Mouse (Mus musculus): ENCODE data around the gene Nhp2.

Gene Nhp2

GRCm38 (mm10) chr11:51619409-51620060 lies at the start of gene Nhp2:
Nhp2 (plus strand) TSS chr11:51619735.
- DNase-seq (ENCODE audit: low spot score in 2 of 2) = peak; percentile 85 to 90

DNA sequence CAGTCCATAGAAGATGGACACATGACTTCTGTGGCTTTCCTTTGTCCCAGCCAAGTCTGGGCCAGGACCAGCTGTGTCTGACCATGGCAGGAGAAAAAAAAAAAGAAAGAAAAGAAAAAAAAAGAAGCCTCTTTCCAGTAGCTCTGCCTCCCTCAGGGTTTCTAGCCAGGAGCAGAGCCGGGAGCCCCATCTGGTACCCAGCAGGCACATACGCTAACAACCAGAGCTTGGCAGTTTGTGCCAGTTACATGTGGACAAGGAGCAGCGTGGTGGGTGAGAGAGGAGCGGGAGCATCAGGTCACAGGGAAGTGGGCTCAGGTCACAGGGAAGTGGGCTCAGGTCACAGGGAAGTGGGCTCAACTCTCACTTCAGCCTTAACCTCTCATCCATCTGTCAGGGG lies 43.1 kb upstream of the Nhp2 start:
- no peak for DNase-seq (ENCODE audit: low spot score in 2 of 2)

- DNase-seq (ENCODE audit: low spot score in 2 of 2) = peak in 1 of 2 experiments; percentile 57
Measured at GRCm38 (mm10) chr11:51577587-51577986, 41.9 kb upstream of the Nhp2 start.

DNA sequence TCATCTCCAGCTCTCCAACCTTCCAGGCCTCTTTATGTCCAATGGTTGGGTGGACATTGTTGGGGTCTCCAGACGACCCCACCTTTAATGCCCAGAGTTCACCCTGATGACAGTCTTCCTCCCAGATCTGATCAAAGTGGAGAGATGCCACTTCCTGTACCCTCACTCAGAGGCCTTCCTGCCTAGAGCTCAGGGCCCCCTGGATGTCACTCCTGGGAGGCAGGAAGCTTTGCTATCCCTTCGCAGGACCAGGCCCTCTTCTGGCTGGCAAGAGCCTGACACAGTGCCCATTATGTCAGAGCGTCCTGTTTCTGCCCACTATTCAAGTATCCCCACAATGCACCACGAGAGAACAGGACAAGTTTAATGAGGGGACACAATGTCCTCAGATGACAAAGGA lies 40.5 kb upstream of the Nhp2 start:
- DNase-seq (ENCODE audit: low spot score in 2 of 2) = no peak

GRCm38 (mm10) chr11:51582713-51583112 lies 36.8 kb upstream of the Nhp2 start:
- peak; percentile 65 to 74 for DNase-seq (ENCODE audit: low spot score in 2 of 2)

GRCm38 (mm10) chr11:51584057-51584430 lies 35.5 kb upstream of the Nhp2 start:
- no peak for DNase-seq (ENCODE audit: low spot score in 2 of 2)

DNA sequence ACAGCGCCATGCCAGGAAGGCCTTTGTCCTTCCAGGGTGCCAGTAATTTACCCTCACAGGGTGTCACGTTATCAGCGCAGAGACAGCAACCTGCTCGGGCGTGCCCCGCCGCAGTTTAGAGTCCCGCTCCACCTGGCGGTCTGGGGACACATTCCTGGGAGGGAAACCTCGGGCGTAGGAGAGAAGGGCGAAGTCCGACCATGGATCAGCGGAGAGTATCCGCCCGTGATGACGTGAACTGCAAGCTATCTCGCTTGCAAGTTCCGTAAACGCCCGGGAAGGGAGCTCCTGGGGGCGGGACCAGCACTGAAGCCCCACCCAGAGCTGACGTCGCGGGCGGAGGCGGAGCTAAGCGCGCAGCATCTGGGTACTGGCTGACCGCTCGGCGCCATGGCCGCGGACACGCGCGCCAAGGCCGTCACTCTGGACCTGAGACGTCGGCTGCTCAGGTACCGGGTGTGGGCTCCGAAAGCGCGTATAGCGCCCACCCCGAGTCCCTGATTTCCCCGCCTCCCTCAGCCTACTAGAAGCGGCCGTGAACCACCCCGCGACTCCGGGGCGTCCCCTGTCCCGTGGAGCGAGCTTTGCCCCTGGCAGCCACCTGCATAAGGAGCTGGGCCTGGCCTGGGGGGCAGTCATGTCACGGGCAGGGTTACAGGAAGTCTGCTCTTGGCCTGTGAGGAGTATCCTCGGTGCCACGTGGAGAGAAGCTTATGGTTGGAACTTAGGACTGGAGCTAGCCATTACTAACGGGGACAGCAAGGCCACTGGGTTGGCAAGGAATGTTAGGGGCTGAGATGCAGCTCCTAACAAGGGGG lies 34.9 kb upstream of the Nhp2 start, which contains the start of gene Phykpl:
Gene Phykpl (plus strand): TSS at position 327 of the 818 bp plus-strand sequence.
- DNase-seq (ENCODE audit: low spot score in 2 of 2) = peak; percentile 93 to 94

- no peak for DNase-seq (ENCODE audit: low spot score in 2 of 2)
Measured at GRCm38 (mm10) chr11:51585608-51586252, 33.8 kb upstream of the Nhp2 start.

GRCm38 (mm10) chr11:51586411-51586810 lies 33.1 kb upstream of the Nhp2 start:
- no peak for DNase-seq (ENCODE audit: low spot score in 2 of 2)

DNA sequence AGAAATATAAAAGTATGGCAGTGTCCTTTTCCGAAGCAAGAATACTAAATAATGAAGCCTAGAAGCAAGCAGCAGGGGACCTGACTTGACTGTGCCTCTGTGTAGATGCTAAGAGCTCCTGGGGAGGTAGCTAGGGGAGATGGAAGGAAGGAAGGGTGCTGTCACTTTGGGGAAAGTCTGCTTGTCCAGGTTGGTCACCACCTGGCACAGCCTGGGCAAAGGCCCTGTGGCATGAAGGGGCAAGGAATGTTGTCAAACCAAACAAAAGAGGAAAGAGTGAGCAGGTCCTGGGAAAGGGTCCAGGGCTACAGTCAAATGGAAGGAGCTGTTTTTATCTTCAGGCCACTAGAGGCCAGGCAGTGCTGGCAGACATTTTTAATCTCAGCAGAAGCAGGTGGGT lies 32.5 kb upstream of the Nhp2 start:
- no peak for DNase-seq (ENCODE audit: low spot score in 2 of 2)

DNA sequence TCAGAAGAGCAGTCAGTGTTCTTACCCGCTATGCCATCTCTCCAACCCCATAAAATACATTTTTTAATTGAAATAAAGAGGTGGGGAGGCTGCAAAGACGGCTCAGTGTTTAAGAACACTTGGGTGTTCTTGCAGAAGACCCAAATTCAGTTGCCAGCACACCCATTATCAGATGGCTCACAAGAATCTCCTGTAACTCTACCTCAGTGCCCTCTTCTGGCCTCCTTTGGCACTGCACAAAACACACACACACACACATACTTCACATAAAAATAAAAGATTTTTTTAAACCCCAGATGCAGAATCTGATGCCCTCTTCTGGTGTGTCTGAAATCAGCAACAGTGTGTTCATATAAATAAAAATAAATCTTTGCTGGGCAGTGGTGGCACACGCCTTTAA lies 30.7 kb upstream of the Nhp2 start:
- no peak for DNase-seq (ENCODE audit: low spot score in 2 of 2)

DNA sequence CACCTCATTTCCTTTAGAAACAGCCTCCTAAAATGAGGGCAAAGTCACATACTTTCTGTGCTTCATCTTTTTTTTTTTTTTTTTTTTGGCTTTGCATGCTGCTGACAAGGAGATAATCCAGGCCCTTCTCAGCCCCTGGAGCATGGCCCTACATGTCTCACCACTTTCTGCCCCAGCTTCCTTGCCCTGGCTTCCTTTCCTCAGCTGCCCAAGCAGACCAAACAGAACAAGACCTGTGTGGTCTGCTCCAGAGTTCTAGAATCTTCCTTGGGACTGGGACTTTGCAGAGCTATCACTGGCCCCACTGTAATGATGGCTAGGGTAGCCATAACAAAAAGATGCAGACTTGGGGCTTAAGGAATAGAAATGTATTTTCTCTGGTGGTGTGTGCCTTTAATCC lies 29.5 kb upstream of the Nhp2 start:
- DNase-seq (ENCODE audit: low spot score in 2 of 2) = no peak

DNA sequence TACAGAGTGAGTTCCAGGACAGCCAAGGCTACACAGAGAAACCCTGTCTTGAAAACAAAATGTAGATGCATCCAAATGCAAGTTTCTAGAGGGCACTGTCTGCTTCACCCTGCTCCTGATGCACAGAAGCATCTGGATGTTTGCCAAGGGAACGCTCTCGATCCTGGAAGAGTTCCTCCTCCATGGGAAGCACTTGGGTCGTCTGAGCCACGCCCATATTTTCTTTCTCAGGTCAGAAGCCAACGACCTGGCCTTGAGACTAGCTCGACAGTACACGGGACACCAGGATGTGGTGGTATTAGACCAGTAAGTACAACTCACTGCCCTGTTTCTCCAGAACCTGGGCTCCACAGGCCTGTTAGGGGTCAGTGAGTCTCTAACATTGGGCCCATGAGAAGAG lies 28.4 kb upstream of the Nhp2 start:
- DNase-seq (ENCODE audit: low spot score in 2 of 2) = no peak

DNA sequence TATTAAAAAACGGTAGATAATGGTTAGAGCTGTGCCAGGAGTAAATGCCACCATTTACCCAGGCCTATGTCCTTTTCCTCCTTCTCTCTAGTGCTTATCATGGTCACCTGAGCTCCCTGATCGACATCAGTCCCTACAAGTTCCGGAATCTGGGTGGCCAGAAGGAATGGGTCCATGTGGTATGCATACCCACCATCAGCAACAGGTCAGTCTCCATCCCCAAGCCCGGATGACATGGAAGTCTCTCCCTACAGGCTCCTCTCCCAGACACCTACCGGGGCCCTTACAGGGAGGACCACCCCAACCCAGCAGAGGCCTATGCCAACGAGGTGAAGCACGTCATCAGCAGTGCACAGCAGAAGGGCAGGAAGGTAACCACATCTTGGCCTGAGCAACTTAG lies 27.6 kb upstream of the Nhp2 start:
- no peak for DNase-seq (ENCODE audit: low spot score in 2 of 2)

DNA sequence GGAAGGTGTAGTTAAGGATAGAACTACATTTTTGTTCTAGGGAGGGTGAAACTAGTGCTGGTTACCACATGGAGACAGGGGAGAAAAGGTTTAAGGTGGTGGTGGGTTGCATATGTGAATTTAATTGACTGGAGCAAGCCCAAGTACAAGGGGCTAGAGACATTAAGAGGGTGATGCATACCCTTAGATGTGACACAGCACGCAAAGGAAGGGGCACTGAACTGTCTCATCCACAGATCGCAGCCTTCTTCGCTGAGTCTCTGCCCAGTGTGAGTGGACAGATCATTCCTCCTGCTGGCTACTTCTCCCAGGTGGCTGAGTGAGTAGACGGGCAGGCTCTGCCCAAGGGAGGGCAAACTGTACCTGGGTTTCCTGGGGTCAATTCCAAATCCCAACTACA lies 26.2 kb upstream of the Nhp2 start:
- DNase-seq (ENCODE audit: low spot score in 2 of 2) = no peak

DNA sequence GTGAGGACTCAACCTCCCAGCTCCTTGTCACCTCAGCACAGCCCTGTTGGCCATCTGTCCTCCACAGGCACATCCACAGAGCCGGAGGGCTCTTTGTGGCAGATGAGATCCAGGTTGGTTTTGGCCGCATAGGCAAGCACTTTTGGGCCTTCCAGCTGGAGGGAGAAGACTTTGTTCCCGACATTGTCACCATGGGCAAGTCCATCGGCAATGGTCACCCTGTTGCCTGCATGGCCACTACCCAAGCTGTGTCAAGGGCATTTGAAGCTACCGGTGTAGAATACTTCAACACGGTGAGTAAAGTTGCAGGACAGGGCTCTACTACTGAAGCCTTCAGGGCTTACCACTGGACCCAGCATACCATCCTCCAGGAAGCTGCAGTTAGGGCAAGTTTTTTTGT lies 25.7 kb upstream of the Nhp2 start:
- DNase-seq (ENCODE audit: low spot score in 2 of 2) = no peak

- no peak for DNase-seq (ENCODE audit: low spot score in 2 of 2)
Measured at GRCm38 (mm10) chr11:51594715-51595350, 24.7 kb upstream of the Nhp2 start.

DNA sequence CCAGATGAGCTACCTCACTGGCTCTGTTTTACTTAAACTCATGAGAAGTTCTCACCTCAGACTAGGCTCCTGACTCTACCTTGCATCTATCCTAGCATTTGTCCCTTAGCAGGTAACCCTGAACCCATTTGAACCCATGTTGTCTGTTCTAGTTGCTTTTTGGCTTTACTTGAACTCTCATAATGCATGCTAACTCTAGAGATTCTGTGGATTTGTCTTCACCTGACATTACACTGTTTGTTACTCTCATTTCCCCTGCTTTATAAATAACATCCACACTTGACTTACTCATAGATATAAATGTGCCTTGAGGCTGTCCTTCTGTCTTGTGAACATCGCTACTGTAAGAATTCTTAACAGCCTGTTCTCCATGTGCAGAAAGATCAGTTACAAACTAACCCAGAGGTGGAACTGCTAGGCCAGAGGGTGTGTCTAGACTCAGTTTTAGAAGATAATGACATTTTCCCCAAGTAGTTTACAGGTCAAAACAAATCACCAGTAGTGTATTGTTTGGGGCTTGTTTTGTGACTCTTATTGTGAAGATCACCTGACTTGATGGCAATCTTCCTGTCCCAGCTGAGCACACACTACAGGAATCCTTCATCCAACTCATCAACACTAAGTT lies 24.0 kb upstream of the Nhp2 start:
- DNase-seq (ENCODE audit: low spot score in 2 of 2) = no peak

GRCm38 (mm10) chr11:51597553-51597952 lies 22.0 kb upstream of the Nhp2 start:
- no peak for DNase-seq (ENCODE audit: low spot score in 2 of 2)

DNA sequence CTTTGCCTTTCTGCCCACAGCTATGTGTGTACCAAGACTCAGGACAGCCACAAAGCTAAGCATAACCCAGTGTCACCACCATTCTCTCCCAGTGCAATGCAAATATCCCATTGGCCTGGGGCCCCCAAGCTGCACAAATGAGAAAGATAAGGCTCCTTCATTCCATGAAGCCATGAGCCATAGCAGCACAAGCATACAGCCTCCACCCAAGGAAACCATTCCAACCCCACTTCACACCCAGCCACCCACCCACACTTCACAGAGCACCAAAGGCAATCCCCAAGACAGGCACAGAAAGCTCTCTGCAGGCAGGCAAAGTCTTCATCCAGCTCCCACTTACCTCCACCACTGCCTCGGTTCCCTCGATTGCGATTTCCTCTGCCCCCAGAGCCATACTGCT lies 17.3 kb upstream of the Nhp2 start:
- no peak for DNase-seq (ENCODE audit: low spot score in 2 of 2)

- peak; percentile 73 to 82 for DNase-seq (ENCODE audit: low spot score in 2 of 2)
Measured at GRCm38 (mm10) chr11:51605602-51606446, 13.7 kb upstream of the Nhp2 start.
